Mouse (Mus musculus): ENCODE results near the gene Tdrkh. TPM values are rescaled to one million over a fixed set of nuclear protein-coding genes. Genes with fewer than 3 reads are reported as not detected.

Tdrkh gene
- polyA plus RNA-seq (2012; rRNA removed), result 0.12 and 0.23 TPM in 2 replicates

DNA sequence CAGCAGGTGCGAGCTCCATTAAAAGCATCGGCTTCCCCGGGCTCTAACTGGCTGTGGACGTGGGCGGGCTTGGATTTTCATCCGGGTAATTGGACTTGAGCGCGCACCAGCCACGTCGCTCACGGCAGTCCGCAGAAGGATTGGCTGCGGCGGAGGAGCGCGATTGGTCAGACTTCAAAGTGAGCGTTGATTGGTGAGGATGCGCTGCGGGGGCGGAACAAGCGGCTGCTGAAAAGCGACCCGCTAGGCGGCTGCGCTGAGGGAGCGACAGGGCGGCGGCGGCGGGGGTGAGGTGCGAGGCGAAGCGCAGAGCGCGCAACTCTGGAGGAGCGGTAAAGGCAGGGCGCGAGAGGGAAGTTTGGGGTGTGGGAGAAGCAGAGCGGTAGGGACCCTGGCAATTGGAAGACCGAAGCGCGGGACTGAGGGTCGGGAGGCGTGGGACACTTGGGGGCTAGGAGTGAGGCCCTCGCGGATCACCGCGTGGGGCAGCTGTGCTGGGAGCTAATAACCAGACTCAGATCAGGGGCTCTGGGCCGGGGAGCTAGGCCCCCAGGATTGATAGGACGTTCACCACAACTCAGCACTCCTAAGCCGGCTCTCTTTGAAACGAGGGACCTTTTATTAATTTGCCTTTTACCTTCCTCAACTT lies at the start of gene Tdrkh:
Tdrkh (plus strand) TSS at position 243 of the 649 bp plus-strand sequence.
- 10% methylated on average over 52 of the region's 52 CpGs for WGBS
- peak; percentile 82 for DNase-seq (ENCODE audit: low read depth, low spot score)

DNA sequence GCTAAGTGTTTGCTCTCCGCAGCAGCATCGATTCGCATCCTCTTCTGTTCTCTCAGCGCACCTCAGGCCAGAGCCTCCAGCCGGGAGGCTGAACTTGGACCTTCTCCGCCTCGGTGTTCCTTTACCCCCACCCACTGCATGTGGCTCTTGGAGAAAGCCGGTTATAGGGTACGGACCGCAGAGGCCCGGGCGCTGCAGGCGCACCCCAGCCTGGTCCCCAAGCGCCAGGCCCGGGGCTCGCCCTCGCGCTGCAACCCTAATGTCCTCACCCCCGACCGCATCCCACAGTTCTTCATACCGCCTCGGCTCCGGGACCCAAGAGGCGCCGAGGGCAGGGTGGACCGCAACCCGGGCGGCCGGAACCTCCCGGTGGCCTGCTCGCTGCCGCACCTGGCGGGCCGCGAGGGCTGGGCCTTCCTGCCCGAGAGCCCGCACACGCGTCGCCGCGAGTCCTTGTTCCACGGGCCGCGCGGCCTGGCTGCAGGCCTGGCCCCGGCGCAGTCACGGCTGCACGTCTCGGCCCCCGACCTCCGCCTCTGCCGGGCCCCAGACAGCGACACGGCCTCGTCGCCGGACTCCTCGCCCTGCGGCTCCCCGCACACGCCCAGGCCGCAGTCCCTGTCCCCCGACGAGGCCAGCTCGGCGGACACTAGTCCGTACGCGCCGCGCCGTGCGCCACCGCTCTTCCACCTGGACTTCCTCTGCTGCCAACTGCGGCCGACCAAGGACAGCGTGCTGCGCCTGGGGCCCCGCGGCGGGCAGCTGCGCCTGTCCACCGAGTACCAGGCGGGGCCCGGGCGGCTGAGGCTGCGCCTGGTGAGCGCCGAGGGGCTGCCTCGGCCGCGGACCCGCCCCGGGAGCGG lies 49.6 kb upstream of the Tdrkh start:
- WGBS, result 9% methylated on average over 97 of the region's 97 CpGs
- DNase-seq (ENCODE audit: low read depth, low spot score), result no peak

DNA sequence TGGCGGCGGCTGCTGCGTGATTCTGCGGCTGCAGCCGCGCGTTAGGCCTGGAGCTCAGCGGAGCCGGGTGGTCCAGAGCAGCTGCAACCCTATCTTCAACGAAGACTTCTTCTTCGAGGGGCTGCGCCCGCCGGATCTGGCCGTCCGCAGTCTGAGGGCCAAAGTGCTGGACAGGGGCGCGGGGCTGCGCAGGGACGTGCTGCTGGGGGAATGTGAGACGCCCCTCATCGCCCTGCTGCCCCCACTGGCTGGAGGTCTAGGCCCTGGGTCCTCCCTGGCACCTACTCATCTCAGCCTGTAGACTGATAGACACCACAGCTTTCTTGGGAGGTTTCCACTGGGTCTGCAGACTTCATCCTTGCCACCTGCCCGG lies 48.9 kb upstream of the Tdrkh start:
- WGBS, result 23% methylated on average over 23 of the region's 23 CpGs
- no peak for DNase-seq (ENCODE audit: low read depth, low spot score)

DNA sequence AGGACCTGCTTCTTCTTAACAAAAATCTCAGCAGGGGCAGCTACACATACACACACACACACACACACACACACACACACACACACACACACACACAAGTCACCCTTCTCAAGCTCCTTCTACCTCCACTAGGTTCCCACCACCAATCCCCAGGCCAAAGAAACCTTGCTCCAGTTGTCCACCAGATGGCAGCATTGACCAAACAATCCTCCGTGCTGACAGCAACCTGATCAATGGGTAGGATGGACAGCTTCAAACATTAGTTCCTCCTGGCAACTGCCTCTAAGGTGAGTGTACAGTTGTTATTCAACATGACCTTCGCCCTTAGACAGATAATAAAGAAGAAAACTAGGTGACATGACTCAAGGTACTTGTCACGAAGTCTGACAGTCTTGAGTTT lies 46.3 kb upstream of the Tdrkh start:
- WGBS, result 5% methylated on average over 3 of the region's 3 CpGs
- DNase-seq (ENCODE audit: low read depth, low spot score), result peak; percentile 86

DNA sequence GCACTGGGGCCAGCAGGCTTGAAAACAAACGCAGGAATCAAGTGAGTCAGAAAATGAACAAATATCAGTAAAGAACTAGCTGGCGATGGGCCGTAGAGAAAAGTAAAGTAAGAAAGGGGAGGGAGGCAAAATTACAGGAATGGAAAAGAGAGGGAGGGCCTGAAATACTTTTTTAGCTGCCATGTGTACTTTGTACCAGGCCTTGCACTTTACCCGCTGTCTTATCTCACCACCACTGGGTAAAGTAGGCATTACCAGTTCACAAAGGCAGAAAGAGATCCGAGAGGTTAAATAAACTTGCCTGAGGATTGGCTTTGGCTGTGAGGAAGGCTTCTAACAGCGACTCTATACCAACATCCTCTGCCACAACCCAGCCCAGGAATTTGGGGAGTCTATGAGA lies 45.6 kb upstream of the Tdrkh start:
- no peak for DNase-seq (ENCODE audit: low read depth, low spot score)
- 30% methylated on average over 6 of the region's 6 CpGs for WGBS

DNA sequence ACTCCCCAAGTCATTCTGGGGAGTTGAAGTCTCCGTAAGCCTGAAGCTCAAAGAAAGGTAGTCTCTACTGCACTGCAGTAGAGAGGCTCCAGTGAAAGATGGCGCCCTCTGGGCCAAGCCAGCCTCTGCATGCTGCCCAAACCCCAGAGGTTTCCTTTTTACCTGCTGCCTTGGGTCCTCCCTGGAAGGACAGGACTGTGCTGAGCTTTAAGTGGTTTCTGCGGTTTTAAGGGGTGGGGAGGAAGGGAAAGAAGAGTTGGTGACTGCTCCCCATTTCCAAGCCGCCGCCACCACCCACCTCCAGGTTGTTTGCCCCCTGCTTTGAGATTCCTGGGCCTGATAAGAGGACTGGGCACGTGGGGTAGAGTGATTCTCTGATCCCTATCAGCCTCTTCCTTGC lies 44.4 kb upstream of the Tdrkh start:
- DNase-seq (ENCODE audit: low read depth, low spot score), result no peak
- WGBS, result 78% methylated on average over 6 of the region's 6 CpGs

DNA sequence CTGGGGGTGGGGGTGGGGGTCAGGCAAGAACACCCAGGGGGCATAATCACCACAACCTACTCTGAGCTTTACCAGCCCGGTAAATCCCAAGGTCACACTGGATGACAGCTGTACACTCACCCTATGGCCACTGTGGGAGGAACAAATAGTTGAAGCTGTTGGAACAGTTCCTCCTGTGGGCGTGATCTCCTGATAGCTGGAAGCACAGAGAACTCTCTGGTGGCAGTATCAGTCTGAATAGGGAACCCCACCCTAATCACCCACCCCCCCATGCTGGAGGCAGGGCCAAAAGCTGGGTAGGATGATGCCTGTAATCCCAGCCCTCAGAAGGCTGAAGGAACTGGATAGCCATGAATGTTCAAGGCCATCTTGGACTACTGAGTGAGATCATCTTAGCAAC lies 43.4 kb upstream of the Tdrkh start:
- 22% methylated on average over 2 of the region's 2 CpGs for WGBS

DNA sequence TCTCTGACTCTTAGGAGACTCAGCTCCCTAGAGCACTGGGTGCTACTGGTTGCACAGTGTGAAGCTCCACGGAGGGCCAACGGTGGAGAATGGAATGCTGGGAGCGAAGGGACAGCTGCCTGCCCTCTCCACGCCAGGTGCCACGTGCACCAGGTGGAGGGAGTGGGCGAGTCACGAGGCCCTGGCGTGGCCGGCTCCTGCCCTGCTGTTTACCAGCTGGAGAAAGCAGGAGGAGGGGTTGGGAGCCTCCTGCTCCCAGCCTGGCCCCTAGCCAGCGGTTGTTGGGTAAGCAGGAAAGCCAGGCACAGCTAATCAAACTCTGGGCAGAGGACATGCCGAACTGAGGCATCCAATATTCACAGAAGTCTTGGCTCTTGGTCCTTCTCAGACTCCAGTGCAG lies 41.4 kb upstream of the Tdrkh start:
- DNase-seq (ENCODE audit: low read depth, low spot score), result peak; percentile 94
- 13% methylated on average over 11 of the region's 11 CpGs for WGBS

More for the DNA sequence above, 43.4 kb upstream of the Tdrkh start:
- DNase-seq (ENCODE audit: low read depth, low spot score), result no peak

DNA sequence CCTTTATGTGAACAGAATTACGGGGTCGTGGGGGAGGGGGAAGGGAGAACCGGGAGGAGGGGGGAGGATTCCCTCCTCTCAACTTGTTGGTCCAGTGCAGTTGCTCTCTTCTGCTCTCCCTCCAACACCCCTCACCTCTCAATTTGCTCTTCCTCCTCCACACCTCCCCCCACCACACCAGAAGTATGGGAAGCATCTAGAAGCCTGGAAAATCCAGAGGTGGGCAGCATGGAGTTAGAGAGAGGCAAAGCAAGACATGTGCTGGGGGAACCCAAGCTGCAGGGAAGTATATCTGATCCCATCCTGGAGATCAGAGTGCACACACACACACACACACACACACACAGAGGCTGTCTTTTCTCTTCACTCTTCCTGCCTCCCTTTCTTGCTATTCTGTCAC lies 41.0 kb upstream of the Tdrkh start:
- 3% methylated on average over 3 of the region's 3 CpGs for WGBS
- DNase-seq (ENCODE audit: low read depth, low spot score), result no peak

DNA sequence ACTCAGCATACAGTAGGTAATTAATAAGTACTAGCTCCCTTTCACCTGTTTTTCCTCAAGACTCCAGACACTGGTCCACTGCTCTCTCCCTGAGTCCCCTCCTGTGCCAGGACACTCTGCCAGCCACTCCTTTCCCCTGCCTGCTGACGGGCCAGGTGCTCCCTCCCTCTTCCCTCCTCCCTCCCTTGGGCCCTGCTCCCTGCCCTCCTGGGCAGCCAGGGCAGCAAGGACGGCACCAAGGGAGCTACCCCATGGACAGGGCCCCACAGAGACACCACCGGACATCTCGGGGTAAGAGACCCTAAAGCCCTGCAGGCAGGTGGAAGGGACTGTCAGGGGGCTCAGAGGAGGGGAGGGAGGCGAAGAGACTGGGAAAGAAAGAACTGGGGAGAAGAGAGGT lies 40.4 kb upstream of the Tdrkh start, which contains the start of gene Rorc:
Rorc (plus strand) TSS at position 154 of the 400 bp plus-strand sequence.
- DNase-seq (ENCODE audit: low read depth, low spot score), result no peak

DNA sequence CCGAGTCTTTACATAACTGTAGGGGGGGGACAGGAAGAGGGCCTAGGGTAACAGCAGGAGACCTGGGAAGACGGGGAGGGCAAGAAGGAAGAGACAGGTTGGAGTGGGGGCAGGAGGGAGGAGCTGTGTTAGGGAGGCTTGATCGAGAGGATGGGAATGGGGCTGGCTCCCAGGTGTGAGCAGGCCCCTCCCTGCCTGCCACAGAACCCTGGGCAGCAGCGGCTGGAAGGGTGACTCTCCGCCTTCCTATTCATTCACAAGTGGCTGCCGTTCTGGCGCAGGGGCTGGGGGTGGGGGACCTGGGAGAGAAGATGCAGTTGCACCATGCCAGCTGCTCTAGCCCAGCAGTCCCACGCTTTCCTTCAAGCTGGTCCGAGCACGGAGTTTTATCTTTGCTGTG lies 40.0 kb upstream of the Tdrkh start:
- WGBS, result 10% methylated on average over 10 of the region's 10 CpGs
- no peak for DNase-seq (ENCODE audit: low read depth, low spot score)

More for the DNA sequence above, 40.4 kb upstream of the Tdrkh start, which contains the start of gene Rorc:
- 20% methylated on average over 5 of the region's 5 CpGs for WGBS

DNA sequence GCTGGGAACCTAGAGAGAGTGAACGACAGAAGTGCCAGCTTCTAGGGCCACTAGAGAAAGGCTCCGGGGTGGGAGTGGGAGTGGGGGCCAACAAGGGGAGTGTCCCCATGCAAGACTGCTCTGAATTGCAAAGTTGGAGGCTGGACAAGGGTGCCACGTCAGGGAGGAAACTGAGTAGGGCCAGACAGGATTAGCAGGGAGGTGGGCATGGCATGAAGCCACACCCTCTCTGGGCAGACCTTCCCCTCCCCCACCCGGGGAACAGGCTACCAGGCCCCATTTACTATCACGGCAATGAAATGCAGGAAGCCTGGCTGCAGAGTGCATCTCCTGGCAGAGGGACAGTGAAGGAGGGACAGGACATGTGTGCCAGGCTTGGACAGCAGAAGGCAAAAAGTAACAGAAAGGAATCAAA lies 39.5 kb upstream of the Tdrkh start:
- no peak for DNase-seq (ENCODE audit: low read depth, low spot score)
- WGBS, result 1% methylated on average over 5 of the region's 5 CpGs

DNA sequence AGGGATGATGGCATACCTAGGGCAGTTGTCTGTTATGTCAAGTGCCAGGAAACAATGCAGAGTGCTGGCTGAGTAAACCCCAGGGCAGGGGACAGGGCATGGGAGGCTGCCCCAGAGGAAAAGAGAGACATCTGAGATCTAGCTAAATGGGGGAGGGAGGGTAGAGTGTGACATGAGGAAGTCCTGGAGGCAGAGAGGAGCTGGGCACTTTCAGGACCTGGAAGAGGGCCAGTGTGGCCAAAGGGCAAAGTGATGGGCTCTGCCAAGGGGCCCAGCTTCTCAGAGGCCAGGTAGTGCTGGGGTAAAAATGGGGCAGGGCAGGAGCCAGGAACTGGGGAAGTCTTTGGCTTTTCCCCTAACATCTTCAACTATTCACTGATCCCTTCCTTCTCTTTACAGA lies 38.4 kb upstream of the Tdrkh start:
- DNase-seq (ENCODE audit: low read depth, low spot score), result no peak

DNA sequence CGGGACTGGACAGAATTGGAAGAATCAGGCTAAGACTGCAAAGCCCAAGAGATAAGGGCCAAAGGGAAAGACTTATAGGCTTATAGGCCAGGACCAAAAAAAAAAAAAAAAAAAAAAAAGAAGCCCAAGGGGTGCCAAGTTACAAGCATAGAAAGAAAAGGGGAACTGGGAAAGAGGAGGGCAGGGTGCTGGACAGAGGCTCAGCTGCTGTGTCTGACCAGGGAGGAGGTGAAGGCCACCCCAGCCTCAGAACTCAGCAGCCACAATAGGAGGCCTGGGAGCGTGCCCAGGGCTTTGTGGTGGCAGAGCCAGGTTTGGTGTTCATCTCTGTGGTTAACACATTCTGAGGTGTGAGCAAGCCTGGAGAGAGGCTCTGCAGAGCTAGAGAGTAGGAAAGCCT lies 37.9 kb upstream of the Tdrkh start:
- 57% methylated on average over 2 of the region's 2 CpGs for WGBS
- DNase-seq (ENCODE audit: low read depth, low spot score), result no peak

DNA sequence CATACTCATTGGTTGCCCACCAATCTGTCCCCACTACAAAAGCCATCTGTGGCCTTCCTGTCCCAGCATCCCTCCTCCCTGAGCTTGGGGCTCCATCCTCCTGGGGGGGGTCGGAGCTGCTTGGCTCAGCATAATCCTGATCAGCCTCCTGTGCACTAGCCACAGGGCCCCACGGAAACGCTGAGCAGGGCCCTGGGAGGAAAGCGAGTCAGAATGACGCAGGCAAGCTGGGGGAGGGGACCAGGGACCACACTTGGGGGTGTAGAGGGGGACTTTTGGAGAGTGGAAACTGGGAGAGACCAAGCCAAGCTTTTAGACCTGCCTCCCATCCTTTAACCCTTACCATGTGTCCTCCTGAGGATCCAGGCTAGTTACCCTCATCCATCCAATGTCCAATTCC lies 37.2 kb upstream of the Tdrkh start:
- DNase-seq (ENCODE audit: low read depth, low spot score), result no peak
- 76% methylated on average over 5 of the region's 5 CpGs for WGBS

DNA sequence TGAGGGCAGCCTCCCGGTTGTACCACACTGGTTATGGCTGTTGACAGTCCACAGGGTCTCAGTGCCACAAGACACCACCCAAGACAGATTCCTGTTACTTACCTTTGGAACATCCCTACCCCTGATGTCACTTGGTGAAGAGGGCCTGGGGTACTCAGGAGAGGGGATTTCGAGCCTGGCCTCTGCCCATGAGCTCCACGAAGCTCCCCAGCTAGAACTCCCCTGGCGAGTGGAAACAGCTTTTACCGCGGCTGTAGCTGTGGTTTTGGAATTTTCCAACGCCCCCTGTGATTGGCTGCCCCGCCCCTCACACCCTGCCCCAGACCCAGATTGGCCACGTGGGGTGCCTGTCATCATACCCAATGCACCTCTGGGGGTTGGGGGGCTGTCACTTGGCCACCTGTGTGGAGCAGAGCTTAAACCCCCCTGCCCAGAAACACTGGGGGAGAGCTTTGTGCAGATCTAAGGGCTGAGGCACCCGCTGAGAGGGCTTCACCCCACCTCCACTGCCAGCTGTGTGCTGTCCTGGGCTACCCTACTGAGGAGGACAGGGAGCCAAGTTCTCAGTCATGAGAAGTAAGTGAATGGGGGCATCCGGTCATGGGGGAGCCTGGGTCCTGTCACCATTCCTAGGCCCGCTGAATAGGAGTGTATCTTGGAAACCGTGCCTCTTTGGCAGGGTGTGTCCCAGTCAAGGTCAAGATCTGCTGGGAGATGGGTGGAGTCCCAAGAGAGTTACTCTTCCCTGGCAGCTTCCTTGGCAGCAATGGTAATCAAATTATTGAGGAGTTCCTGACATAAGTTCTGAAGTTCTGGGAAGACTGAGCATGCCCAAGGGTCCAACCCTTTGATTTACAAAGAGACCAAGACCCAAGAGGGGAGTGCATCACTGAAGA lies 35.8 kb upstream of the Tdrkh start:
- no peak for DNase-seq (ENCODE audit: low read depth, low spot score)
- 28% methylated on average over 13 of the region's 13 CpGs for WGBS

DNA sequence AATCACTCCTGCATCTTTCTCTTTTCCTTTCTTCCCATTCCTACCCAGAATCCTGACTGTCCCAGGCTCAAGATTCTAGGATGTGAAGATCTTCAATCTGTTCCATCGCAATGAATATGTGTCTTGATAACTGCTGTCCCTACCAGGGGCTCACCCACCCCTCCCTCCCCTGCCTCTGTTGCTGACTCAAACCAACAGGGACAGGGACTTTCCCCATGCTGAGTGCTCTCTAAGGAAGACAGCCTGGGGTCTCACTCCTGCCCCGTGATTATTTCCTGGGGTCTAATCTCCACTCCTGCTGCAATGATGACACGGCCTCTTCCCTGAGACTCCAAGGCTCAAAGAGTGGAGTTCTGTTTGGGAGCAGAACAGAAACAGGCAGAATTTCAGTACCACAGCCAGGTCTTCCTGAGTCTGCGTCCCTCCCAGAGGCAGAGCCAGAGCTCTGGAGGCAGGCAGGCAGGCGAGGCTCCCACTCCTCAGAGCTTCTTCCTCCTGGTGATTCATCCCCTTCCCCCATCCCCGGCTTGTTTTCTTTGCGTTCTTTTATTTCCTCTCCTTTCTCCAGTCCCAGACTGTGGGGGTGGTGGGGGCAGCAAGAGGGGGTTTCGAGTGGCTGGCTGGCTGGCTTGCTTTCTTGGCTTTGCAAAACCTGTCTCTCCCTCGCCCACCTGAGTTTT lies 33.1 kb upstream of the Tdrkh start:
- no peak for DNase-seq (ENCODE audit: low read depth, low spot score)
- WGBS, result 51% methylated on average over 9 of the region's 9 CpGs

DNA sequence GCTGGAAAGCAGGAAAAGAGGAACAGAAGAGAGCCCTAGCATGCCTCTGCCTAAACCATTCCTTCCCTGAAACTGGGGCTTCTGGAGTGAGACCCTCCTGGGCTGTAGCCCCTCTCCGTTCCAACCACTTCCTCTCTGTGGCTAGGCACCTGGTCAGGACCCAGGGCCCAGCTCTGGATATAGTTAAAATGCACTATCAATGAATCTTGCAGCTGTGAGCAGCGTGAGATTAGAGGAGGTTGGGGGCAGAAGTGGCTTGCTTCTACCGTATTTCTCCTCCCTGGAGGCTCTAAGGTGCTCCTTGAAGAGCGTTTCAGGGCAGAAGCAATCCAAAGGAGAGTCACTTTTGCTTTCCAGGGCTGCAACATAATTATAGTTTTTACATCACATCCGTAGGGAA lies 30.8 kb upstream of the Tdrkh start:
- WGBS, result 77% methylated on average over 5 of the region's 5 CpGs
- no peak for DNase-seq (ENCODE audit: low read depth, low spot score)

DNA sequence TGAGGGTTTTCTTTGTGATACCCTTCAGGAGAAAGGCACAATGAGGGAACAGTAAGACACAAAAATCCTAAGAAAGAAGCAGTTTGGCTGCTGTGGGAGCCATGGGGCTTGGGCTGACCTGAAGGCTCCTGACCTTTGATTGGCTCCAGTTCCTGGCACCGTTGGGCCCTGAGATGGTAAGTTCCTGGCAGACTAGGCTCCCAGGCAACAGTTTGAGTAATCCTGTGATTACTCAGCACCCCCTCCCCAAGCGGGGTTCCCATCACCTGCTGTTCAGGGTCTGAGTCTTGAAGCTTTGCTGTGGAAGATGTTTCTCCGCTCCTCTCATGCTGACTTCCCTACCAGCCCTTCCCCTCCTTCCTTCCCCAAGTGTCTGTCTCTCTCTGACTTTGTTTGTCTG lies 29.6 kb upstream of the Tdrkh start:
- no peak for DNase-seq (ENCODE audit: low read depth, low spot score)
- WGBS, result 64% methylated on average over 3 of the region's 3 CpGs

DNA sequence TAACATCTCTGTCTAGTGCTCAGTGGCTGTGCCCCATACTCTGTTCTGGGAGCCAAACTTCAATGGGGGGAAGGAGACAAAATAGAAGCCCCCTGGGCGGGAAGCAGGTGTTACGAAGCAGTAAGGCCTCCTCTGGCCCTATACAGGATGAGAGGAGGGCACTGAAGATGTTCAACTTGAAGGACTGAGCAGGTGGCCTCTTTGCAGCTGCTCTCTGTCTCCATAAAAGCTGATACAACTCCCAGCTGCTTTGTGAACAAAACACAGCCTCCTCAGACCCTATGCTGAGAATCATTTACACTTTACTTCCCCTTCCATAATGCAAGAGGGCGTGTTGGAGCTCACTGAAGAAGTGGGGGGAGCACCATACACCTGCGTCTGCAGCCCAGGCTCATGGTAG lies 26.4 kb upstream of the Tdrkh start:
- 67% methylated on average over 4 of the region's 4 CpGs for WGBS
- no peak for DNase-seq (ENCODE audit: low read depth, low spot score)

Data from large intestine, adult 2 months (tissue).